In the genomic region with DNA sequence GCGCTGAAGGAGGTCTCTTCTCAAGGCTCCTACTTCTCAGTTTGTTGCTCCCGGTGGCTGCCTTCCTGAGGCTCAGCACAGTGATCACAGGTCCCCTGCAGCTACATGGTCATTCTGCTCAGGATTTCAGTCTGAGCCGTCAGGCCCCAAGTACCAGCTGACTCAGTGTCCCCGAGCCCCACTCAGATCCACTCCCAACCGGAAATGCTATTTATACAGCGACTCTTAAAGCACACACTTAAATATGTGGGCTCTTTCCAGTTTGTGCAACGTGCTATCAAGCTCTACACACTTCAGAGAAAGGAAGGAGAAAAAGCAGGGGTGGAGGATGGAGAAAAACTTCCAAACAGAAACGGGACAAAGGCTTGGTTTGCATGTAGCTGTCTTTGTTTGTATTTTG, we compare ENCODE assay signal across 19 mouse cellular contexts. TPM values are rescaled to one million over a fixed set of nuclear protein-coding genes. Genes with fewer than 3 reads are reported as not detected.
A peak's percentile ranks its signal among the peaks of the same experiment; 100 is the strongest.
DNase-seq lines count a peak whose midpoint lies in the region; ATAC-seq and TF ChIP-seq lines count a peak whose summit lies in the region.
"Had no signal": no experiment of that assay in that cellular context is flagged by ENCODE, and none has a peak within 500 bp of the region (broad histone marks: within the 10 kb centered on the region; RNA-seq: fewer than 3 reads in every experiment).

No protein-coding gene starts in this region.

- no peak overlapping the region for H3K4me3 ChIP-seq in lung, postnatal 0 days (ENCODE audit: low read depth, low read length)
- H3K4me3 ChIP-seq in lung, adult 2 months (replicated peaks; ENCODE audit: extremely low read depth, low read depth, low read length): no peak overlapping the region
- peak overlapping the region; percentile 3 for H3K4me3 ChIP-seq in megakaryocyte, embryonic 14.5 days (replicated peaks)
- H3K4me3 ChIP-seq in liver, embryonic 11.5 days (ENCODE audit: low read depth, low read length): no peak overlapping the region
- H3K4me3 ChIP-seq: embryonic facial prominence, embryonic 10.5 days; embryonic facial prominence, embryonic 12.5 days; forebrain, embryonic 13.5 days; forebrain, embryonic 15.5 days had no signal

- H3K9me3 ChIP-seq in lung, postnatal 0 days (ENCODE audit: low read length): no peaks in the 10 kb centered on the region
- H3K9me3 ChIP-seq in megakaryocyte, embryonic 14.5 days: no peaks in the 10 kb centered on the region
- no peaks in the 10 kb centered on the region for H3K9me3 ChIP-seq in liver, embryonic 11.5 days (ENCODE audit: control insufficient read depth, low read length)
- H3K9me3 ChIP-seq: embryonic facial prominence, embryonic 10.5 days; embryonic facial prominence, embryonic 12.5 days; forebrain, embryonic 13.5 days; forebrain, embryonic 15.5 days had no signal

- no peaks in the 10 kb centered on the region for H3K4me1 ChIP-seq in lung, postnatal 0 days (ENCODE audit: insufficient read depth, low read depth, low read length)
- H3K4me1 ChIP-seq in lung, adult 2 months (ENCODE audit: control insufficient read depth, insufficient read depth, low read length): peaks cover 5% of the 10 kb centered on the region; the same call in 1 of the 2 replicates
- H3K4me1 ChIP-seq in megakaryocyte, embryonic 14.5 days: peaks cover 80% of the 10 kb centered on the region
- no peaks in the 10 kb centered on the region for H3K4me1 ChIP-seq in liver, embryonic 11.5 days (replicated peaks; ENCODE audit: control insufficient read depth, insufficient read depth, low read length)

- no peak for TF ChIP-seq POLR2A in lung, adult 2 months (IDR thresholded peaks at IDR 0.05; ENCODE audit: borderline replicate concordance, extremely low read depth, low read depth, low read length)

- peak; percentile 48; the same call in 1 of the 2 replicates for TF ChIP-seq EP300 in lung, postnatal 0 days (IDR thresholded peaks at IDR 0.05)

- WGBS in lung, postnatal 0 days: 38% methylated on average over 8 of the region's 8 CpGs
- 54% methylated on average over 8 of the region's 8 CpGs for WGBS in lung, adult 2 months
- WGBS in liver, embryonic 11.5 days: 80% methylated on average over 8 of the region's 8 CpGs

- H3K9ac ChIP-seq in lung, postnatal 0 days (replicated peaks; ENCODE audit: low read depth): no peak overlapping the region
- H3K9ac ChIP-seq in liver, embryonic 11.5 days (ENCODE audit: low read depth, low read length): no peak overlapping the region
- H3K9ac ChIP-seq: embryonic facial prominence, embryonic 12.5 days; forebrain, embryonic 13.5 days; forebrain, embryonic 15.5 days; forebrain, postnatal 0 days had no signal

- peak; percentile 71 for ATAC-seq in lung, postnatal 0 days
- no peak for ATAC-seq in megakaryocyte, adult 5-6 weeks (ENCODE audit: poor library complexity, severe bottlenecking)
- ATAC-seq in liver, embryonic 11.5 days (replicated peaks; ENCODE audit: low FRiP score): no peak
- ATAC-seq: activated CD4-positive, CD25-positive, alpha-beta regulatory T cell, adult 4 months; forebrain, embryonic 13.5 days; forebrain, embryonic 15.5 days; forebrain, postnatal 0 days had no signal

- peak overlapping the region; percentile 11; the same call in 1 of the 2 replicates for H3K27ac ChIP-seq in lung, postnatal 0 days (ENCODE audit: low read length)
- H3K27ac ChIP-seq in liver, embryonic 11.5 days (ENCODE audit: low read depth, low read length): no peak overlapping the region
- H3K27ac ChIP-seq: embryonic facial prominence, embryonic 10.5 days; embryonic facial prominence, embryonic 12.5 days; forebrain, embryonic 13.5 days; forebrain, embryonic 15.5 days had no signal

- TF ChIP-seq CTCF in lung, postnatal 0 days (IDR thresholded peaks at IDR 0.05): no peak
- no peak for TF ChIP-seq CTCF in lung, adult 2 months (IDR thresholded peaks at IDR 0.05; ENCODE audit: insufficient read depth, low read length)

- no peaks in the 10 kb centered on the region for H3K36me3 ChIP-seq in lung, postnatal 0 days (ENCODE audit: insufficient read depth, low read length)
- peaks cover 94% of the 10 kb centered on the region for H3K36me3 ChIP-seq in megakaryocyte, embryonic 14.5 days (replicated peaks; ENCODE audit: low read length)
- peaks cover 8% of the 10 kb centered on the region for H3K36me3 ChIP-seq in liver, embryonic 11.5 days (ENCODE audit: control insufficient read depth, insufficient read depth, low read length)
- H3K36me3 ChIP-seq: embryonic facial prominence, embryonic 10.5 days; embryonic facial prominence, embryonic 12.5 days; forebrain, embryonic 15.5 days had no signal

- peak; percentile 77 for DNase-seq in lung, postnatal 0 days (ENCODE audit: low spot score)
- no peak for DNase-seq in lung, adult 2 months
- DNase-seq in liver, embryonic 11.5 days (ENCODE audit: low spot score): no peak
- DNase-seq: adrenal gland, adult 8-10 months; adrenal gland, postnatal 14 days; adrenal gland, postnatal 36 days; cerebellum, adult 11-12 months; cerebellum, adult 2 months; cerebellum, adult 9-10 months; cerebellum, postnatal 10 days; cerebellum, postnatal 25 days; forebrain, postnatal 0 days had no signal

- no peaks in the 10 kb centered on the region for H3K27me3 ChIP-seq in lung, postnatal 0 days (replicated peaks; ENCODE audit: insufficient read depth, low read length)
- H3K27me3 ChIP-seq in megakaryocyte, embryonic 14.5 days (replicated peaks): no peaks in the 10 kb centered on the region
- no peaks in the 10 kb centered on the region for H3K27me3 ChIP-seq in liver, embryonic 11.5 days (replicated peaks; ENCODE audit: control insufficient read depth, insufficient read depth, low read length)
- H3K27me3 ChIP-seq: embryonic facial prominence, embryonic 12.5 days; forebrain, embryonic 13.5 days; forebrain, embryonic 15.5 days had no signal

- H3K4me2 ChIP-seq in lung, postnatal 0 days (replicated peaks; ENCODE audit: low read depth, low read length): no peak overlapping the region
- no peak overlapping the region for H3K4me2 ChIP-seq in liver, embryonic 11.5 days
- H3K4me2 ChIP-seq: embryonic facial prominence, embryonic 12.5 days; forebrain, embryonic 13.5 days; forebrain, embryonic 15.5 days had no signal

RNA-seq across cellular contexts. Expression of gene Taok3, which starts 56.0 kb away (rescaled TPM):
- polyA plus RNA-seq in lung, postnatal 0 days (2015; fragmentation: Nextera tagmentation; extraction: Ambion mirVana): 55.5 and 67.3 TPM in 2 replicates
- 30.3 and 40.5 TPM in 2 replicates for polyA plus RNA-seq in lung, adult 2 months (2012; rRNA removed)
- polyA plus RNA-seq in megakaryocyte, embryonic 14.5 days (2012; ENCODE audit: insufficient read depth, low replicate concordance): 75.0 and 157 TPM in 2 replicates
- total RNA-seq in megakaryocyte, adult 5-6 weeks (2015): 73.8 and 80.2 TPM in 2 replicates
- 57.5 and 72.8 TPM in 2 replicates for total RNA-seq in megakaryocyte, adult 5-6 weeks (2017)
- polyA plus RNA-seq in liver, embryonic 11.5 days (2014; fragmentation: Nextera tagmentation; extraction: Ambion mirVana): 69.3 and 73.6 TPM in 2 replicates

RNA-seq across cellular contexts. Expression of gene Suds3, which starts 60.0 kb away (rescaled TPM):
- 47.1 and 57.8 TPM in 2 replicates for polyA plus RNA-seq in lung, postnatal 0 days (2015; fragmentation: Nextera tagmentation; extraction: Ambion mirVana)
- polyA plus RNA-seq in lung, adult 2 months (2012; rRNA removed): 44.0 and 57.1 TPM in 2 replicates
- 37.1 and 38.0 TPM in 2 replicates for polyA plus RNA-seq in megakaryocyte, embryonic 14.5 days (2012; ENCODE audit: insufficient read depth, low replicate concordance)
- 18.0 and 18.8 TPM in 2 replicates for total RNA-seq in megakaryocyte, adult 5-6 weeks (2015)
- 93.5 and 102 TPM in 2 replicates for total RNA-seq in megakaryocyte, adult 5-6 weeks (2017)
- 37.8 and 41.9 TPM in 2 replicates for polyA plus RNA-seq in liver, embryonic 11.5 days (2014; fragmentation: Nextera tagmentation; extraction: Ambion mirVana)
